Mouse (Mus musculus) T-helper 17 cell (primary cell): Measurements from ENCODE around the gene Calhm3.

Source experiments
- in situ Hi-C, 2 experiments: fragments of 300-600 bp; cut with MboI, MseI; formaldehyde crosslinking; loops; 1 replicate in 1 of 2; 2 replicates in 1 of 2; pipeline ENCODE4 v1.15.1; 2025; ENCODE audit warnings: high pct_unique_total_duplicates in 2 of 2

Calhm3 gene

DNA sequence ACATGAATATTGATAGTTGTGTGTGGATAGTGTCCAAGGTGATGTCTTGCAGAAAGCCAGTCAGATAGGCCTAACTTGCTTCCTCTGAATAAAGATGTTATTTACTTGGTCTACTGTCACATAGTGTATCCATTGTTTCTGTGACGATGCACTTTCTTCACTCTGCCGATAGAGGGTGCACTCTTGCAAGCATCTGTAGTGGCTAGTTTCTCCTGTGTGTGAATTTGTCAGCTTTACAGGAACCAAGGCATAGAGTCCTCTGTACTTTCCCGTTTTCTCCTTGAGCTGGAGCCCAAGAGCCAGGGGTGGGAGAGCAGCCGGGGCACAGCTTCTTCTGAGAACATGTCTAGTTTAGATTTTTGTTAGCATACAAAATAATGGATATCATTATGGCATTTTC, 36.5 kb downstream of the Calhm3 start:
- in situ Hi-C loops, result loop anchor here (5.0 kb wide), 1 partner anchor 46 kb away; no protein-coding TSS in a partner anchor

DNA sequence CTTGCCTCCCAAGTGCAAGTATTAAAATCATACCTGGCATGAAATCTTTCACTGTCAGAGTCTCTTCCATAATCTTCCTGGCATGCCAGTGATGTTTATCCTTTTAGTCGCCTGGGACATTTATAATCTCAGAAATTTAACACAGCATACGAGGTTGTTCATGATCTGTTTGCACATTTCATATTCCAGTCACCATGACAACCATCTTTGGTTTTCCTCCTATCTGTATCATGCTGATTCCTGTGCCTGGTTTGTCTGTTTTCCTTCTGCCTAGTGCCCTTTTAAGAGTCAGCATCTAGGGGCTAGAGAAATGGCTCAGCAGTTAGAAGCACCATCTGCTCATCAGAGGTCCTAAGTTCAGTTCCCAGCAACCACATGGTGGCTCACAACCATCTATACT, 38.9 kb downstream of the Calhm3 start:
- in situ Hi-C loops, result no loop called here

DNA sequence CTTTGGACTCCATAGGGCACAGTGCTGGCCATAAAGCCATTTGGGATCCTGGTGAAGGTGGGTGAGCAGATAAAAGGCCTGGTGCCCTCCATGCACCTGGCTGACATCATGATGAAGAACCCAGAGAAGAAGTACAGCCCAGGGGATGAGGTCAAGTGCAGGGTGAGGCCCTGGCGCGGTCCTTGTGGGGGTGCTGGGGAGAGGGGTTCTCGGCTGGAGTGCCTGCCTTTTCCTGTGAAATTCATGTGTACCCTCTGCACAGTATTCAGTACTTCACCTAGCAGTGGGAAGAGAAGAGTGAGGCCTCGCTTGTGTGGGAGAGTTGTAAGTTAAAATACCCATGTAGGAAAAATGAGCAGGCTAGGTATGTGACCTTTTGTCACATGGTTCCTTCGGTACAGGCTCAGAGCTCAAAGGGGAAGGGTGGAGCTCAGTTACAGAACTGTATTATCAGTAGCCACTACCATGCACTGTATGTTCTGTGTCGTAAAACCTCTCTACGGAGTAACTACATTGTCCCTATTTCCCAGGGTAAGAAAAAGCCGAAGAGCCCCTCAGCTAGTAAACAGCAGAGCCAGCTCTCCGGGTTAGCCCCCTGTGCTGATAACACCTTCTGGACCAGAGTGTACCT, 52.8 kb downstream of the Calhm3 start:
- in situ Hi-C loops, result no loop called here
